Mouse (Mus musculus): ENCODE results near the gene Gm20425.

The Gm20425 gene

GRCm38 (mm10) chr9:103230151-103230951, at the start of gene Gm20425, which contains the start of gene Trf:
Gm20425 (minus strand) TSS chr9:103230307.
Trf (minus strand) TSS chr9:103230444.
- no peak for DNase-seq (ENCODE audit: low spot score)

- DNase-seq (ENCODE audit: low spot score) = no peak
Measured at GRCm38 (mm10) chr9:103276876-103277275, 46.8 kb upstream of the Gm20425 start.

- DNase-seq (ENCODE audit: low spot score) = no peak
Measured at GRCm38 (mm10) chr9:103275676-103276075, 45.6 kb upstream of the Gm20425 start.

- DNase-seq (ENCODE audit: low spot score) = no peak
Measured at GRCm38 (mm10) chr9:103274819-103275218, 44.7 kb upstream of the Gm20425 start.

- no peak for DNase-seq (ENCODE audit: low spot score)
Measured at GRCm38 (mm10) chr9:103271104-103271503, 41.0 kb upstream of the Gm20425 start.

- no peak for DNase-seq (ENCODE audit: low spot score)
Measured at GRCm38 (mm10) chr9:103265778-103266177, 35.7 kb upstream of the Gm20425 start.

- no peak for DNase-seq (ENCODE audit: low spot score)
Measured at GRCm38 (mm10) chr9:103252906-103253305, 22.8 kb upstream of the Gm20425 start.

GRCm38 (mm10) chr9:103248618-103249017, 18.5 kb upstream of the Gm20425 start:
- DNase-seq (ENCODE audit: low spot score) = no peak

GRCm38 (mm10) chr9:103246526-103247168, 16.5 kb upstream of the Gm20425 start:
- DNase-seq (ENCODE audit: low spot score) = no peak

GRCm38 (mm10) chr9:103243640-103244039, 13.5 kb upstream of the Gm20425 start:
- DNase-seq (ENCODE audit: low spot score) = no peak

GRCm38 (mm10) chr9:103241206-103241605, 11.1 kb upstream of the Gm20425 start:
- DNase-seq (ENCODE audit: low spot score) = no peak

GRCm38 (mm10) chr9:103239471-103239870, 9.4 kb upstream of the Gm20425 start:
- DNase-seq (ENCODE audit: low spot score) = no peak

- DNase-seq (ENCODE audit: low spot score) = no peak
Measured at GRCm38 (mm10) chr9:103234565-103235165, 4.6 kb upstream of the Gm20425 start.

GRCm38 (mm10) chr9:103234059-103234458, 4.0 kb upstream of the Gm20425 start:
- no peak for DNase-seq (ENCODE audit: low spot score)

GRCm38 (mm10) chr9:103233006-103233395, 2.9 kb upstream of the Gm20425 start:
- DNase-seq (ENCODE audit: low spot score) = no peak

- DNase-seq (ENCODE audit: low spot score) = no peak
Measured at GRCm38 (mm10) chr9:103232232-103233005, 2.3 kb upstream of the Gm20425 start.

GRCm38 (mm10) chr9:103229037-103229867, 855 bp downstream of the Gm20425 start:
- no peak for DNase-seq (ENCODE audit: low spot score)

GRCm38 (mm10) chr9:103228370-103229003, 1.6 kb downstream of the Gm20425 start:
- no peak for DNase-seq (ENCODE audit: low spot score)

- no peak for DNase-seq (ENCODE audit: low spot score)
Measured at GRCm38 (mm10) chr9:103227760-103228159, 2.3 kb downstream of the Gm20425 start.

GRCm38 (mm10) chr9:103226806-103227205, 3.3 kb downstream of the Gm20425 start:
- DNase-seq (ENCODE audit: low spot score) = no peak

GRCm38 (mm10) chr9:103225464-103225863, 4.6 kb downstream of the Gm20425 start:
- DNase-seq (ENCODE audit: low spot score) = no peak

All from MN1 (cell line).